Mouse (Mus musculus): ENCODE results near the gene Kcnk1.

Gene Kcnk1

GRCm38 (mm10) chr8:125996031-125996839, 1.3 kb downstream of the Kcnk1 start:
- DNase-seq (ENCODE audit: low spot score in 2 of 2): no peak

- no peak for DNase-seq (ENCODE audit: low spot score in 2 of 2)
These were observed 2.0 kb downstream of the Kcnk1 start for GRCm38 (mm10) chr8:125996980-125997379.

GRCm38 (mm10) chr8:125997550-125997949, 2.6 kb downstream of the Kcnk1 start:
- DNase-seq (ENCODE audit: low spot score in 2 of 2): no peak

- no peak for DNase-seq (ENCODE audit: low spot score in 2 of 2)
These were observed 4.9 kb downstream of the Kcnk1 start for GRCm38 (mm10) chr8:125999842-126000395.

- no peak for DNase-seq (ENCODE audit: low spot score in 2 of 2)
These were observed 8.6 kb downstream of the Kcnk1 start for GRCm38 (mm10) chr8:126003546-126003945.

GRCm38 (mm10) chr8:126004953-126005352, 10.0 kb downstream of the Kcnk1 start:
- DNase-seq (ENCODE audit: low spot score in 2 of 2): no peak

GRCm38 (mm10) chr8:126006310-126006990, 11.5 kb downstream of the Kcnk1 start:
- DNase-seq (ENCODE audit: low spot score in 2 of 2): no peak

- DNase-seq (ENCODE audit: low spot score in 2 of 2): no peak
These were observed 12.8 kb downstream of the Kcnk1 start for GRCm38 (mm10) chr8:126007538-126008330.

GRCm38 (mm10) chr8:126008945-126009344, 14.0 kb downstream of the Kcnk1 start:
- no peak for DNase-seq (ENCODE audit: low spot score in 2 of 2)

GRCm38 (mm10) chr8:126010900-126011299, 15.9 kb downstream of the Kcnk1 start:
- no peak for DNase-seq (ENCODE audit: low spot score in 2 of 2)

GRCm38 (mm10) chr8:126012334-126012733, 17.4 kb downstream of the Kcnk1 start:
- no peak for DNase-seq (ENCODE audit: low spot score in 2 of 2)

GRCm38 (mm10) chr8:126013646-126014045, 18.7 kb downstream of the Kcnk1 start:
- no peak for DNase-seq (ENCODE audit: low spot score in 2 of 2)

GRCm38 (mm10) chr8:126021932-126022331, 27.0 kb downstream of the Kcnk1 start:
- DNase-seq (ENCODE audit: low spot score in 2 of 2): no peak

GRCm38 (mm10) chr8:126023706-126024305, 28.8 kb downstream of the Kcnk1 start:
- DNase-seq (ENCODE audit: low spot score in 2 of 2): no peak

GRCm38 (mm10) chr8:126024891-126025290, 29.9 kb downstream of the Kcnk1 start:
- DNase-seq (ENCODE audit: low spot score in 2 of 2): no peak

GRCm38 (mm10) chr8:126026121-126026520, 31.2 kb downstream of the Kcnk1 start:
- DNase-seq (ENCODE audit: low spot score in 2 of 2): no peak

- DNase-seq (ENCODE audit: low spot score in 2 of 2): no peak
These were observed 31.6 kb downstream of the Kcnk1 start for GRCm38 (mm10) chr8:126026584-126026983.

GRCm38 (mm10) chr8:126027486-126027885, 32.5 kb downstream of the Kcnk1 start:
- no peak for DNase-seq (ENCODE audit: low spot score in 2 of 2)

GRCm38 (mm10) chr8:126028941-126029340, 34.0 kb downstream of the Kcnk1 start:
- DNase-seq (ENCODE audit: low spot score in 2 of 2): no peak

GRCm38 (mm10) chr8:126032776-126033175, 37.8 kb downstream of the Kcnk1 start:
- DNase-seq (ENCODE audit: low spot score in 2 of 2): no peak

GRCm38 (mm10) chr8:126035046-126035445, 40.1 kb downstream of the Kcnk1 start:
- DNase-seq (ENCODE audit: low spot score in 2 of 2): no peak

- no peak for DNase-seq (ENCODE audit: low spot score in 2 of 2)
These were observed 41.4 kb downstream of the Kcnk1 start for GRCm38 (mm10) chr8:126036340-126036739.
